Mouse (Mus musculus) CD4-positive, CD25-positive, alpha-beta regulatory T cell, adult 4 months (primary cell): ENCODE measurements around the gene Rab27a. TPM values are rescaled to one million over a fixed set of nuclear protein-coding genes. Genes with fewer than 3 reads are reported as not detected.
A peak's percentile ranks its signal among the peaks of the same experiment; 100 is the strongest.

ENCODE experiments used
- ATAC-seq: one replicate; pipeline ENCODE4 v1.8.0; 2017
- polyA plus RNA-seq, 2 experiments: library from polyadenylated mRNA; unstranded; fragments of 100-300 nt; shearing (Covaris generic); gene quantifications; one replicate each; pipeline ENCODE4 v1.2.1; 2017

Rab27a gene
- polyA plus RNA-seq: 10 to 100 TPM; 34.9 to 86.7 TPM

GRCm38 (mm10) chr9:73044146-73045079 lies at the start of gene Rab27a:
Rab27a (plus strand) TSS chr9:73044854.
- peak; percentile 73 for ATAC-seq

DNA sequence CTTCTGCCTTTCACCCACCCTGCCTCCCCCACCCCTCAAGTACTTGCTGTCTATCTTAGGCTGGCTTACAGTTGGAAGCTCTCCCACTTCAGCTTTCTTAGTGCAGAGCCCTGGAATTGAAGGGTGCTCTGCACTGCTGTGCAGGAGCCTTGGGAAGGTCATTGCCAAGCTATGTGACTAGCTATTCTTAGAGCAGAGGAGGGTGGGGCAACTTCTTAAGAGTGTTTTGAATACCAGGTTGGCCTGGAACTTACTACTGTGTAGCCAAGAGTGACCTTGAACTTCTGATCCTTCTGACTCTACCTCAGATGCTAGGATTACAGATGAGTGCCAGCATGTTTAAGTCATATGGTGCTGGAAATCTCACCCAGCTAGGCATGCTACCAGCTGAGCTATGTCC lies 48.5 kb upstream of the Rab27a start:
- no peak for ATAC-seq

DNA sequence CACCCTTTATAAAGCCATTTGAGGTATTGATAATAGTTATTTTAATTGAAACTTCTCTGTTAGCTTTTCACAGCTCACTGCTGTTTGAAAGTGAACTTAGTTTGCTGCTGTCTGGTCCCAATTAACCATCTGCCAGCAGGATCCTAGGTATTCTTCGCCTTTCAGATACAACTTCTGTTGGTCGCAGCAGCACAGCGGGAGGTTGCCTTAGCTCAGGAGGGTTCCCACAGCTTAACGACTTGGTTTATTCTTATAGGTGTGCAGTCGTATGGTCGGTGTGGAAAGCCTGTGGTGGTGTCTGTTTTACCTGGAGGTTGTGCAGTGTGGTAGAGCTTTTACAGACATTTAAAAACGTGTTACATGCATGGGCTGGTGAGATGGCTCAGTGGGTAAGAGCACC lies 47.8 kb upstream of the Rab27a start:
- no peak for ATAC-seq

- no peak for ATAC-seq
Observed at GRCm38 (mm10) chr9:73000487-73000886, 44.2 kb upstream of the Rab27a start.

GRCm38 (mm10) chr9:73001314-73002011 lies 43.2 kb upstream of the Rab27a start:
- no peak for ATAC-seq

DNA sequence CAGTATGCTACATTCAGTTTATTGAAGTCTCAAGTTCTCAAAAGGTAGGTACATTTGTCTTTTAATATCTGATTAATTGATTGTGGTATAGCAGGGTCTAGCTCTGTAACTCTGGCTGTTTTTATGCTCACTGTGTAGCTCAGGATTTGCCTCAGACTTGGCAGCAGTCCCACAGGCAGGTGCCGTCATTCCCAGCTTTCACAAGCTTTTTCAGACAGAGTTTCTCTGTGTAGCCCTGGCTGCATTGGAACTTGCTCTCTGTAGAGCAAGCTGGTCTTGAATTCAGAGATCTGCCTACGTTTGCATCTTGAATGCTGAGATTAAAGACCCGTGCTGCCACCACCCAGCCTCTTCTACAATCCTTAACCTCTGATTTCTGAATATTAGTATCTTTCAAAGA lies 42.5 kb upstream of the Rab27a start:
- no peak for ATAC-seq

DNA sequence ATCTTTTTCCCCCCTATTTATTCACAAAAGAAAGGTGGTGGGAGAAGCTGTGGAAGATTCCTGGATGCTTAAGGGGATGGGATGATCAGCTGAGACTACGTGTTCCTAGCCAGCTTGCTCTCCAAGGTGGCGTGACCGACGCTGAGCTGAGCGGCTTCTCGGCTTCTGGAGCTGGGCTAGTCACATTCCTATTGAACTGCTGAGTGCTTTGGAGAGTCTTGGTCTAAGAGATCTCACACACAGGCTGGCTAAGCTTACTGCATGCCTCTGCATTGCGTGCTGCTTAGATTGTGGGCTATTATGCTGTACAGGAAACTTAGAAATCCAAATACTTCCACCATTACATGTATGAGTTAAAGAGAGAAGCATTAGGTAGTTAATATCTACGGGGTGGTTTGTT lies 40.6 kb upstream of the Rab27a start:
- ATAC-seq: no peak

DNA sequence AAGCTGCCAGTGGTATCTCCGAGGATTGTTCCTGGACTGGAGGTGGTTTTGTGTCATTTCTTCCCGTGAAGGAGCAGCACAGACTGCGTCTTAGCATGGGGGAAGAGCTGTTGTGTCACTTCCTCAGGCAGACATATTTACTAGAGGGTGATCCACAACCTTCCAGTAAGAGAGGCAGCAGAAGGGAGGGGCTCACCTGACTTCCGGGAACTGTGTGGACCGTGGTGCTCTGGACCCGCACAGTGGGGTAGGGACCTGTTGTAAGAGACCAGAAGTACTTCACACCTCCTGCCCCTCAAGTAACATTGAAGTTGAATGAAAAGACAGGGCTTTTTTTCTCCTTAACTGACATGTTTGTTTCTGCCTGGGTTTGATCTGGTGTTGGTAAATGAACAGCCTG lies 39.5 kb upstream of the Rab27a start:
- no peak for ATAC-seq

GRCm38 (mm10) chr9:73006175-73006574 lies 38.5 kb upstream of the Rab27a start:
- ATAC-seq: no peak

DNA sequence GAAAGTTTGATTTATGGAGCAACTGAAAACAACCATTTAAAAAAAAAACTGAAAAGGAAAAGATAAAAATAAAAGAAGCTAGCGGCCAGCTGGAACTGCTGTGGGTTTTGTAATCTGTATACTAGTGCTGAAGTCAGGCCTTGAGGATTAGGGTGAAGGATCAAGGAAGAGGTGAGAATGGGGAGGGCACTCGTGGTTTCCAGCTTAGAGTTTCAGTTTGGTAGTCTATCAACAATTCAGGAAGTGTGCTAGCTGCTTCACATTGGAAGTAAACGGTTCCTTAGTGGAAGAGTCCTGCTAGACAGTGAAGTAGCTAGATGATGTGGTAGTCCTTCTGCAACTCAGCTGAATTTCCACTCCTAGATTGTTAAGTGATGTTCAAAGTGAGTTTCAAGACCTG lies 36.3 kb upstream of the Rab27a start:
- no peak for ATAC-seq

- ATAC-seq: no peak
Observed at GRCm38 (mm10) chr9:73012629-73013028, 32.0 kb upstream of the Rab27a start.

DNA sequence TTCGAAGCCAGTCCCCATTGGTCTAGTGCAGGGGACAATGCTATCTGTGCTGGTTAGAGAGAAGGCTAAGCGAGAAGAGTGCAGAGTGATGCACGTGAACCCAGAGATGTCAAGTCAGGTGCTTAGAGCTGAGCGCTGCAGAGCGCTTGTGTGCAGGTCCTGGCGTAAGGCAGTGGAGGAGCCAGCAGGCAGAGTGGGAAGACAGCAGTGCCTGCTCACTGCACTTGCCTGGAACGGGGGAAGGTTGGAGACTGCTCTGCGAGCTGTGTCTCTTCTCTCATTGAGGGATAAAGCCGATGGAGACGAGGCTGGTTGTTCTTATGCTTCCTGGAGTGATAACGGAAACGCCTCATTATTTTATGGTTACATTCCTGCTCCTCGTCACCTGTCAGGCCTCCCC lies 29.9 kb upstream of the Rab27a start:
- no peak for ATAC-seq

GRCm38 (mm10) chr9:73019841-73020240 lies 24.8 kb upstream of the Rab27a start:
- ATAC-seq: no peak

DNA sequence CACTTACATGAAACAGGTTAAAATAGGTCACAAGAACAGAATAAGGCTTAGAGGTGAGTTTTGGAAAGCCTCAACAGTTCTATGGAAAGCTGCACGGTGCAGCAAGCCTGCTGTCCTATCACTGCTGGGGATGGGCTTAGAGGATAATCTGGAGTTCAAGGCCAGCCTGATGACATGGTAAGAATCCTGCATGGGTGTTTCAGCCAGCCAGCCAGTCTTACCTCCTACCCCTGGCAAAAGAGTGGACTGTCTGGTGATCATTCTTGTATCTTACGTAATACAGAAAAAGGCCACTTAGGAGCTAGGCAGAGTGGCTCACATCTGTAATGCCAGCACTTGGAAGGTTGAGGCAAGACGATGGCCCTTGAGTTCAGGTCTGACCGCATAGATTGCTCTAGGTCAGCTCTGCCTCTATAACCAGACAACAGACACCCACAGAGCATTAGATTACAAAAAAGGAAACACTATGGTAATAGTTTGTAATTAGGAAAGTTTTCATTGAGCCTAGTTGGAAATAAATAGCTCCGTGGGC lies 24.0 kb upstream of the Rab27a start:
- ATAC-seq: no peak

GRCm38 (mm10) chr9:73025818-73026636 lies 18.6 kb upstream of the Rab27a start:
- ATAC-seq: no peak

GRCm38 (mm10) chr9:73030443-73030842 lies 14.2 kb upstream of the Rab27a start:
- ATAC-seq: no peak

DNA sequence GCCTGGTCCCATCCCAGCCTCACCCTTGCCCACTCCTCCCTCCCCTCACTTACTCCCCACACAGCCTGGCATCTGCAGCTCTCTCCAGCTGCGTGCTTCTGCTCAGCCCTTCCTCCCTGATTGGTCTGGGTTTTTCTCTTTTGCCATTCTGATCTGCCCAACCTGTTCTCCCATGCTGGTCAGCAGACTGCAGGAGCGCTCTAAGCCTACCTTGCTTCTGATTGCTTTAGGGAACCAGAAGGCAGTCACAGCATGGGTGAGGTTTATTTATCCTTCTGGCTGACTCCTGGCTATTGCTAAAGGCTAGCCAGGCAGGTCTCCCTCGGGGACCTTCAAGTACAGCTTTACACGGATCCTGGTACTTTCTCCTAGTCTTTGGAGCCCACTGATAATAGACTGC lies 13.2 kb upstream of the Rab27a start:
- ATAC-seq: no peak

GRCm38 (mm10) chr9:73033406-73033805 lies 11.2 kb upstream of the Rab27a start:
- no peak for ATAC-seq

DNA sequence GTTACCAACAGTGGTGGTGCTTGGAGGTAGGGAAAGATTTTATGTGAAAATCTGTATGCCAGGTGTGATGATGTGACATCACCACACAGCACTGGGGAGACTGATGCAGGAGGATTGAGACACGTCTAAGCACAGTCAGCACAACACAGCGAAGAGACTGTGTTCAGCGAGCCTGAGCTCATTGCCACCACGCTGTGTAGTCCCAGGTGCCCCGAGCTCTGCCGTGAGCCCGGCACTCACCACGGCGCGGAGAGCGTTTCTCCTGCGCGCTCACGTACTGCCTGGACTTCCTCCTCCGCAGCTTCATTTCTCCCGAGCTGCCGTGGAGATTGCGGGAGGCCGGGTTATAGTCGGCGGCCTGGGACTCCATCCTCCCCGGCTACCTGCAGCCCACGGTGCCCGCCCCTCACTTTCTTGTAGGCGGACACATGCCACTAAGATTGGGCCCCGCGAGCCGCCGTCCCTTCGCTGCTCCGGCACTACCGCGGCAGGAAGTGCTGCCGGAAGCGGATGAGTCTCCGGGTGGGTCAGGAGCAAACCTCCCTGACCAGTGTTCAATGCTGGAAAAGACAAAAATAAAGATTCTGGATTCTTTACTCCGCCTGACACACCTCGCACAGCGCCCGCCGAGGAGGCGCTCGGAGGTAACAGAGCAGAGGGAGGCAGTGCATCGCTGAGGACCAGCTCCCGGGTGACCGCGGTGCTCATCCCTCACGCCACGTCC lies 5.3 kb upstream of the Rab27a start:
- ATAC-seq: peak; percentile 70

DNA sequence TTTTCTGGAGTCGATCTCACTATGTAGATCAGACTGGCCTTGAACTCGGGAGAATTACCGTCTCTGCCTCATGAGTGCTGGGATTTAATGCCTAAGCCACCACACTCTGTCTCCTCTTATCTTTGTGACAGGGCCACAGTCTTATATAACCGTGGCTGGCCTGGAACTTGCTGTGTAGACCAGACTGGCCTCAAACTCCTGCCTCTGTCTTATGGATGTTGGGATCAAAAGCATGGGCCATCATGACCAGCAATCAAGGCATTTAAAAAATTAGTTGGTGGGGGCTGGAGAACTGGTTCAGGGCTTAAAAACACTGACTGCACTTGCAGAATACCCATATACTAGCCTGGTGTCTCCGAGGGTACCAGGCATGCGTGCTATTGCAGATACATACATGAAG lies 4.6 kb upstream of the Rab27a start, which contains the start of gene Pigb:
Gene Pigb (minus strand): TSS at position 299 of the 400 bp plus-strand sequence.
- ATAC-seq: no peak

DNA sequence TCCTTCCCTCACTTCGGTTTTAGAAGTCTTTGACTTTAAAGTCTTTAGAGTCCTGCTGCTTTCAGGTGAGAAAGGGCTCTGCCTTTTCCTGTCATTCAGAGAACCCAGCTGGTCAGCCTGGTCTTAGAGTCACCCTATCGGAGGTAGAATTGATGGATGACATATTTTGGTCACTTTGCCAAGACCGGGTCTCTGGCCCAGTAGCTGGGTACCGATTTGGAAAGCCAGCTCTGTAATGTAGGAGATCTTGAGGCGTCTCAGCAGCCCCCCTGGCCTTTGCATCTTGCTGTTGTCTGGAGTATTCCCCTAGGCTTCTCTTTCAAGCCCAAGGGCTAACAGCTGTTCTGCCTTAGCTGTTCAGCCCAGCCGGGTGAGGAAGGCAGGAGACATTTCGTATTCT lies 550 bp downstream of the Rab27a start:
- ATAC-seq: no peak

DNA sequence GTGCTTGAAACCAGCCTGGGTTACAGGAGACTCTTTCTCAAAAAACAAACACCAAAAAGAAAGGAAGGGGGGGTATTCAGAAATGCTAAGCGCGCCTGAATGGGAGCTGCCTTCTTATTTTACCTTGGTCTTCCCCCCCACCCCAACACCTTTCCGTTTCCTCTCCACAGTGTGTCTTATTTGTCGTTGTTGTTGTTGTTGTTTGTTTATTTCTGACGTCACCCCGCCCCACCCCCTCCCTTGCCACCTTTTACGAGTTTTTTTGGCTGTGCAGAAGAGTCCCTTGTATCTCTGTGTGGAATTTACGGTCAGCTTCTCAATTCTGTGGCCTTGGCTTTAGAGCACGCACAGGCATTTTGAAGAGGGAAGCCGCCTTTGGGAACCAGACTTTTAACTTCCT lies 1.1 kb downstream of the Rab27a start:
- peak; percentile 40 for ATAC-seq
